Mouse (Mus musculus) MEL (cell line): ENCODE measurements at regions not wholly inside any gene's neighbourhood (a gene's known extent, or its start where the extent isn't known, plus 50 kb on each side); places are given as distances from the start of the nearest gene placed in this dataset.

Experiments used
- DNase-seq: peaks from one replicate; pipeline ENCODE4 v3.0.0; 2011; ENCODE audit warnings: low read depth, low spot score
- H3K27ac ChIP-seq: 2 replicates; pipeline ENCODE4 v1.5.1; 2012; ENCODE audit warnings: low read depth, mild to moderate bottlenecking, control low read depth, low read length, moderate library complexity; ENCODE audit not compliant: control insufficient read depth
- H3K27me3 ChIP-seq, 2 experiments: fragments of 150-350 bp in 1 of 2; sonication (generic) in 1 of 2; 2 replicates each; pipeline ENCODE4 v1.6.1; 2012; ENCODE audit warnings: low read length in 2 of 2, mild to moderate bottlenecking in 2 of 2, improper control_type of control experiment in 1 of 2, moderate library complexity in 1 of 2; ENCODE audit not compliant: insufficient read depth in 2 of 2, control insufficient read depth in 1 of 2
- H3K36me3 ChIP-seq, 2 experiments: 2 replicates each; pipeline ENCODE4 v1.6.1; 2012 to 2014; ENCODE audit warnings: low read length in 2 of 2, improper control_type of control experiment in 1 of 2, inconsistent platforms in 1 of 2, mild to moderate bottlenecking in 1 of 2; ENCODE audit not compliant: insufficient read depth in 2 of 2, control insufficient read depth in 1 of 2
- H3K4me1 ChIP-seq, 2 experiments: fragments of 150-350 bp in 1 of 2; sonication (generic) in 1 of 2; 2 replicates each; pipeline ENCODE4 v1.6.1; 2012; ENCODE audit warnings: low read length in 2 of 2, improper control_type of control experiment in 1 of 2, mild to moderate bottlenecking in 1 of 2; ENCODE audit not compliant: insufficient read depth in 2 of 2, control insufficient read depth in 1 of 2
- H3K4me3 ChIP-seq, 2 experiments: fragments of 150-350 bp in 1 of 2; sonication (generic) in 1 of 2; 2 replicates each; pipeline ENCODE4 v1.5.1; 2012; ENCODE audit warnings: low read depth in 2 of 2, low read length in 2 of 2, mild to moderate bottlenecking in 2 of 2, moderate library complexity in 2 of 2, control low read depth in 1 of 2, improper control_type of control experiment in 1 of 2; ENCODE audit not compliant: control insufficient read depth in 1 of 2, insufficient read depth in 1 of 2
- H3K79me2 ChIP-seq: 2 replicates; pipeline ENCODE4 v1.6.1; 2012; ENCODE audit warnings: mild to moderate bottlenecking, low read length, moderate library complexity; ENCODE audit not compliant: control insufficient read depth, poor library complexity, insufficient read depth
- H3K9ac ChIP-seq: 2 replicates; pipeline ENCODE4 v1.6.1; 2012; ENCODE audit warnings: low read depth, mild to moderate bottlenecking, control low read depth, low read length, moderate library complexity; ENCODE audit not compliant: control insufficient read depth, poor library complexity, severe bottlenecking
- H3K9me3 ChIP-seq: fragments of 150-350 bp; sonication (generic); replicated peaks from 2 replicates; pipeline ENCODE4 v1.6.1; 2012; ENCODE audit warnings: mild to moderate bottlenecking, low read length, improper control_type of control experiment, moderate library complexity; ENCODE audit not compliant: insufficient read depth
- CHD1 ChIP-seq: IDR thresholded peaks from 2 replicates; pipeline ENCODE4 v1.6.1; 2012; ENCODE audit warnings: low read depth, mild to moderate bottlenecking, inconsistent platforms, low read length, improper control_type of control experiment
- CTCF ChIP-seq, 3 experiments: IDR thresholded peaks in 2 of 3; conservative IDR thresholded peaks in 1 of 3; 2 replicates each; pipeline ENCODE4 v1.5.1; 2011 to 2012; ENCODE audit warnings: low read length in 3 of 3, low read depth in 2 of 3, mild to moderate bottlenecking in 2 of 3, improper control_type of control experiment in 1 of 3, inconsistent platforms in 1 of 3, mixed read lengths in 1 of 3, moderate library complexity in 1 of 3; ENCODE audit not compliant: control insufficient read depth in 1 of 3, insufficient read depth in 1 of 3, poor library complexity in 1 of 3, severe bottlenecking in 1 of 3
- EP300 ChIP-seq, 2 experiments: IDR thresholded peaks; 2 replicates each; pipeline ENCODE4 v1.6.1; 2011; ENCODE audit warnings: improper control_type of control experiment in 2 of 2, low read length in 2 of 2, low read depth in 1 of 2, mild to moderate bottlenecking in 1 of 2
- ETS1 ChIP-seq: IDR thresholded peaks from 2 replicates; pipeline ENCODE4 v1.6.1; 2012; ENCODE audit warnings: low read depth, mild to moderate bottlenecking, inconsistent platforms, low read length, improper control_type of control experiment, moderate library complexity
- GATA1 ChIP-seq: IDR thresholded peaks from 2 replicates; pipeline ENCODE4 v1.6.1; 2011; ENCODE audit warnings: low read depth, low read length, improper control_type of control experiment
- KAT2A ChIP-seq: conservative IDR thresholded peaks from 2 replicates; pipeline ENCODE4 v1.6.1; 2012; ENCODE audit warnings: low read depth, low read length, improper control_type of control experiment, inconsistent platforms
- MAZ ChIP-seq: IDR thresholded peaks from 2 replicates; pipeline ENCODE4 v1.6.1; 2012; ENCODE audit warnings: low read depth, mild to moderate bottlenecking, inconsistent platforms, low read length, improper control_type of control experiment
- MEF2A ChIP-seq: IDR thresholded peaks from 2 replicates; pipeline ENCODE4 v1.6.1; 2014; ENCODE audit warnings: low read depth, mild to moderate bottlenecking, inconsistent platforms, low read length, improper control_type of control experiment; ENCODE audit not compliant: poor library complexity, insufficient replicate concordance, severe bottlenecking; ENCODE audit errors: extremely low read depth
- MXI1 ChIP-seq: IDR thresholded peaks from 2 replicates; pipeline ENCODE4 v1.6.1; 2011; ENCODE audit warnings: mild to moderate bottlenecking, low read depth, low read length, improper control_type of control experiment
- MYB ChIP-seq: IDR thresholded peaks from 2 replicates; pipeline ENCODE4 v1.6.1; 2011; ENCODE audit warnings: mild to moderate bottlenecking, low read depth, low read length, improper control_type of control experiment
- MYC ChIP-seq: IDR thresholded peaks from 2 replicates; pipeline ENCODE4 v1.6.1; 2011; ENCODE audit warnings: low read depth, mild to moderate bottlenecking, low read length, improper control_type of control experiment, moderate library complexity
- NELFE ChIP-seq: IDR thresholded peaks from 2 replicates; pipeline ENCODE4 v1.6.1; 2011; ENCODE audit warnings: low read depth, low read length, improper control_type of control experiment
- NRF1 ChIP-seq: IDR thresholded peaks from 2 replicates; pipeline ENCODE4 v1.6.1; 2014; ENCODE audit warnings: low read depth, mild to moderate bottlenecking, inconsistent platforms, low read length, improper control_type of control experiment, moderate library complexity; ENCODE audit not compliant: poor library complexity, insufficient read depth, severe bottlenecking
- POLR2A ChIP-seq, 2 experiments: IDR thresholded peaks; 2 replicates each; pipeline ENCODE4 v1.6.1; 2011 to 2012; ENCODE audit warnings: low read length in 2 of 2, mild to moderate bottlenecking in 2 of 2, control low read depth in 1 of 2, improper control_type of control experiment in 1 of 2, low read depth in 1 of 2, moderate library complexity in 1 of 2; ENCODE audit not compliant: control insufficient read depth in 1 of 2, insufficient read depth in 1 of 2, poor library complexity in 1 of 2
- POLR2AphosphoS2 ChIP-seq: IDR thresholded peaks from 2 replicates; pipeline ENCODE4 v1.6.1; 2011; ENCODE audit warnings: low read length, improper control_type of control experiment
- POLR2AphosphoS5 ChIP-seq: IDR thresholded peaks from 2 replicates; pipeline ENCODE4 v1.6.1; 2012; ENCODE audit warnings: low read depth, borderline replicate concordance, mild to moderate bottlenecking, inconsistent platforms, low read length, moderate library complexity, mixed read lengths
- RAD21 ChIP-seq: IDR thresholded peaks from 2 replicates; pipeline ENCODE4 v1.6.1; 2011; ENCODE audit warnings: mild to moderate bottlenecking, low read depth, low read length, improper control_type of control experiment
- RCOR1 ChIP-seq: IDR thresholded peaks from 2 replicates; pipeline ENCODE4 v1.6.1; 2012; ENCODE audit warnings: low read depth, mild to moderate bottlenecking, inconsistent platforms, low read length, improper control_type of control experiment
- SIN3A ChIP-seq: IDR thresholded peaks from 2 replicates; pipeline ENCODE4 v1.6.1; 2012; ENCODE audit warnings: low read length, improper control_type of control experiment, inconsistent platforms
- SMC3 ChIP-seq: IDR thresholded peaks from 2 replicates; pipeline ENCODE4 v1.6.1; 2011; ENCODE audit warnings: low read depth, low read length, improper control_type of control experiment
- TAL1 ChIP-seq: IDR thresholded peaks from 2 replicates; pipeline ENCODE4 v1.6.1; 2012; ENCODE audit warnings: mild to moderate bottlenecking, inconsistent platforms, low read length, moderate library complexity, mixed read lengths
- TCF12 ChIP-seq: IDR thresholded peaks from 2 replicates; pipeline ENCODE4 v1.6.1; 2014; ENCODE audit warnings: low read depth, mild to moderate bottlenecking, inconsistent platforms, low read length, improper control_type of control experiment, moderate library complexity
- UBTF ChIP-seq: IDR thresholded peaks from 2 replicates; pipeline ENCODE4 v1.6.1; 2012; ENCODE audit warnings: low read depth, mild to moderate bottlenecking, inconsistent platforms, low read length, improper control_type of control experiment, moderate library complexity, borderline replicate concordance; ENCODE audit not compliant: insufficient read depth
- USF2 ChIP-seq, 2 experiments: IDR thresholded peaks; 2 replicates each; pipeline ENCODE4 v1.6.1; 2011 to 2012; ENCODE audit warnings: improper control_type of control experiment in 2 of 2, low read length in 2 of 2, borderline replicate concordance in 1 of 2, inconsistent platforms in 1 of 2, low read depth in 1 of 2, mild to moderate bottlenecking in 1 of 2; ENCODE audit not compliant: insufficient read depth in 1 of 2
- ZKSCAN1 ChIP-seq: IDR thresholded peaks from 2 replicates; pipeline ENCODE4 v1.6.1; 2012; ENCODE audit warnings: low read depth, mild to moderate bottlenecking, inconsistent platforms, low read length, improper control_type of control experiment, moderate library complexity
- ZMIZ1 ChIP-seq: IDR thresholded peaks from 2 replicates; pipeline ENCODE4 v1.6.1; 2012; ENCODE audit warnings: low read depth, mild to moderate bottlenecking, inconsistent platforms, low read length, improper control_type of control experiment, moderate library complexity

DNA sequence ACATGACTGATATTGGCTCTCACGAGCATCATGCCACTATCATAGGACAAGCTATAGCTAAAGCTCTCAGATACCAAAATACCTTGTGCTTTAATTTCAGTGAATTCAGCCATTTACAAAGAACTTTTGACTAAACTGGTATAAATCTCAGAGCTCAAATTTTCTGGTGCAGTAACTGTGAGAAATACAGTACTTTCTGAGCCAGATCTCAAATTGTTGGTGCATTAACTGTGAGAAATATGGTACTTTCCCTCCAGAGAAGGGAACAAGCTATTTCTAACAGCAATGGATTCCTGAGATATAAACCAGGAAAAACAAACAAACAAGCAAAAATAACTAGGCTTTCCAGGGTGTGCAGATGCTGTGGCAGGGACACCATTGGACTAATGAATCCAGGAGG, 714.3 kb downstream of the 4930447A16Rik start:
- H3K4me3 ChIP-seq: no peak overlapping the region
- H3K79me2 ChIP-seq: no peaks in the 10 kb centered on the region
- H3K9me3 ChIP-seq: no peaks in the 10 kb centered on the region
- H3K4me1 ChIP-seq: no peaks in the 10 kb centered on the region
- no peak for TF ChIP-seq MYB
- TF ChIP-seq MYC: no peak
- no peak for TF ChIP-seq TCF12
- no peak for TF ChIP-seq POLR2AphosphoS2
- no peak for TF ChIP-seq CTCF (IDR thresholded peaks at IDR 0.05 in 2 of 3, conservative IDR thresholded peaks at IDR 0.05 in 1 of 3; ENCODE audit: control insufficient read depth in 1 of 3, insufficient read depth in 1 of 3, low read depth in 2 of 3, low read length in 3 of 3, poor library complexity in 1 of 3, severe bottlenecking in 1 of 3)
- no peak for TF ChIP-seq ZMIZ1
- no peak for TF ChIP-seq MAZ
- no peak for TF ChIP-seq MXI1
- TF ChIP-seq TAL1: no peak
- no peak for TF ChIP-seq POLR2A (IDR thresholded peaks at IDR 0.05; ENCODE audit: control insufficient read depth in 1 of 2, insufficient read depth in 1 of 2, low read depth in 1 of 2, low read length in 2 of 2, poor library complexity in 1 of 2)
- no peak for TF ChIP-seq UBTF
- H3K27me3 ChIP-seq: peaks cover 0 to 7% of the 10 kb centered on the region in 2 experiments; a peak in 3 of 4 replicates
- H3K27ac ChIP-seq: no peak overlapping the region
- no peak overlapping the region for H3K9ac ChIP-seq
- no peaks in the 10 kb centered on the region for H3K36me3 ChIP-seq
- DNase-seq: no peak

DNA sequence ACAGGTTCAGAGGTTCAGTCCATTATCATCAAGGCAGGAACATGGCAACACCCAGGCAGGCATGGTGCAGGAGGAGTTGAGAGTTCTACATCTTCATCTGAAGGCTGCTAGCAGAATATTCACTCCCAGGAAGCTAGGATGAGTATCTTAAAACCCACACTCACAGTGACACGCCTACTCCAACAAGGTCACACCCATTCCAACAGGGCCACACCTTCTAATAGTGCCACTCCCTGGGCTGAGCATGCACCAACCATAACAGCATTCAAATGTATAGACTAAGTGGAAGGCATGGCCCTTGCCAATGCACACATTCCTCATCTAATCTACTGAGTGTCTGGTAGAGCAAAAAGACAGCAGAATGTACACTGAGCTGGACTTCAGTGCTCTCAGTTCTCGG, 718.1 kb downstream of the 4930447A16Rik start:
- H3K9me3 ChIP-seq: no peaks in the 10 kb centered on the region
- no peak overlapping the region for H3K4me3 ChIP-seq
- peak; percentile 47 for DNase-seq
- no peak overlapping the region for H3K27ac ChIP-seq
- no peaks in the 10 kb centered on the region for H3K79me2 ChIP-seq
- TF ChIP-seq POLR2A (IDR thresholded peaks at IDR 0.05; ENCODE audit: control insufficient read depth in 1 of 2, insufficient read depth in 1 of 2, low read depth in 1 of 2, low read length in 2 of 2, poor library complexity in 1 of 2): no peak
- TF ChIP-seq RCOR1: no peak
- TF ChIP-seq SMC3: no peak
- TF ChIP-seq MEF2A: no peak
- TF ChIP-seq NELFE: no peak
- TF ChIP-seq MXI1: no peak
- TF ChIP-seq ETS1: no peak
- no peak for TF ChIP-seq NRF1
- no peak for TF ChIP-seq CHD1
- no peak for TF ChIP-seq KAT2A
- TF ChIP-seq ZKSCAN1: no peak
- no peak for TF ChIP-seq TCF12
- no peak for TF ChIP-seq GATA1
- no peak for TF ChIP-seq EP300 (IDR thresholded peaks at IDR 0.05; ENCODE audit: low read depth in 1 of 2, low read length in 2 of 2)
- TF ChIP-seq RAD21: no peak
- no peak for TF ChIP-seq ZMIZ1
- TF ChIP-seq USF2 (IDR thresholded peaks at IDR 0.05; ENCODE audit: borderline replicate concordance in 1 of 2, insufficient read depth in 1 of 2, low read depth in 1 of 2, low read length in 2 of 2): no peak
- TF ChIP-seq SIN3A: no peak
- no peak for TF ChIP-seq POLR2AphosphoS5
- no peak for TF ChIP-seq TAL1
- no peak overlapping the region for H3K9ac ChIP-seq
- H3K36me3 ChIP-seq: no peaks in the 10 kb centered on the region
- H3K4me1 ChIP-seq: no peaks in the 10 kb centered on the region
- H3K27me3 ChIP-seq: peaks cover 0 to 9% of the 10 kb centered on the region in 2 experiments; a peak in 3 of 4 replicates
